Mouse (Mus musculus) small intestine, adult 2 months (tissue): ENCODE data around the gene Nanos2. TPM values are rescaled to one million over a fixed set of nuclear protein-coding genes. Genes with fewer than 3 reads are reported as not detected.

Source experiments
- H3K27ac ChIP-seq: fragments of 200-500 bp; 2 replicates; pipeline ENCODE4 v1.5.1; 2012; ENCODE audit warnings: low read depth, low read length, control low read depth, inconsistent platforms; ENCODE audit not compliant: insufficient read depth
- H3K27me3 ChIP-seq: fragments of 200-500 bp; 2 replicates; pipeline ENCODE4 v1.6.1; 2012; ENCODE audit warnings: mild to moderate bottlenecking, moderate library complexity, low read length, inconsistent platforms; ENCODE audit not compliant: control insufficient read depth, insufficient read depth
- H3K36me3 ChIP-seq: fragments of 200-500 bp; 2 replicates; pipeline ENCODE4 v1.6.1; 2012; ENCODE audit warnings: mild to moderate bottlenecking, low read length, control low read depth, inconsistent platforms; ENCODE audit not compliant: control insufficient read depth, insufficient read depth
- H3K4me1 ChIP-seq: fragments of 200-500 bp; 2 replicates; pipeline ENCODE4 v1.6.1; 2012; ENCODE audit warnings: low read length, inconsistent platforms, mixed read lengths; ENCODE audit not compliant: control insufficient read depth, insufficient read depth, insufficient read length
- H3K4me3 ChIP-seq: fragments of 200-500 bp; 2 replicates; pipeline ENCODE4 v1.5.1; 2012; ENCODE audit warnings: low read depth, mild to moderate bottlenecking, control low read depth, inconsistent platforms, low read length, moderate library complexity
- CTCF ChIP-seq: fragments of 200-500 bp; IDR thresholded peaks from 2 replicates; pipeline ENCODE4 v1.5.1; 2012; ENCODE audit warnings: low read depth, mild to moderate bottlenecking, control low read depth, inconsistent platforms, low read length, moderate library complexity, mixed read lengths; ENCODE audit not compliant: insufficient replicate concordance, insufficient read length; ENCODE audit errors: extremely low read depth
- POLR2A ChIP-seq: fragments of 200-500 bp; IDR thresholded peaks from 2 replicates; pipeline ENCODE4 v1.6.1; 2012; ENCODE audit warnings: low read depth, mild to moderate bottlenecking, control low read depth, inconsistent platforms, low read length, moderate library complexity
- WGBS: fragments of 180-500 bp; shearing (Covaris S2); methylation state at CpG from one replicate; pipeline ENCODE4 v1.1.7; 2018; 5-methylcytosine and 5-hydroxymethylcytosine counted together
- polyA plus RNA-seq: library from polyadenylated mRNA; depleted of rRNA; stranded (reverse); fragments of >200 nt; gene quantifications from 2 replicates; pipeline ENCODE4 v1.2.3, GENCODE M21; 2012

The Nanos2 gene
- polyA plus RNA-seq, 1 experiment: not detected

DNA sequence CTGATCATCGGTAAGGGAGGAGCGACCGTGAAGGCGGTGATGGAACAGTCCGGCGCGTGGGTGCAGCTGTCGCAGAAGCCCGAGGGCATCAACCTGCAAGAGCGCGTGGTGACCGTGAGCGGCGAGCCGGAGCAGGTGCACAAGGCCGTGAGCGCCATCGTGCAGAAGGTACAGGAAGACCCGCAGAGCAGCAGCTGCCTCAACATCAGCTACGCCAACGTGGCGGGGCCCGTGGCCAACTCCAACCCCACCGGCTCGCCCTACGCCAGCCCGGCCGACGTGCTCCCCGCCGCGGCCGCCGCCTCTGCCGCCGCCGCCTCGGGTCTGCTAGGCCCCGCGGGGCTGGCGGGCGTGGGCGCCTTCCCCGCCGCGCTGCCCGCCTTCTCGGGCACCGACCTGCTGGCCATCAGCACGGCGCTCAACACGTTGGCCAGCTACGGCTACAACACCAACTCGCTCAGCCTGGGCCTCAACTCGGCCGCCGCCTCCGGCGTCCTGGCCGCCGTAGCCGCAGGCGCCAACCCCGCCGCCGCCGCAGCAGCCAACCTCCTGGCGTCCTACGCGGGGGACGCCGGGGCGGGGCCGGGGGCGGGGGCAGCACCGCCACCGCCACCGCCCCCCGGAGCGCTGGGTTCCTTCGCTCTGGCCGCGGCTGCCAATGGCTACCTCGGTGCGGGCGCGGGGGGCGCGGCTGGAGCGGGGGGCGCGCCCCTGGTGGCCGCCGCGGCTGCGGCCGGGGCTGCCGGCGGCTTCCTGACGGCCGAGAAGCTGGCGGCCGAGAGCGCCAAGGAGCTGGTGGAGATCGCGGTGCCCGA lies 29.4 kb upstream of the Nanos2 start:
- 1% methylated on average over 104 of the region's 107 CpGs for WGBS
- H3K36me3 ChIP-seq: no peaks in the 10 kb centered on the region
- TF ChIP-seq POLR2A: no peak
- TF ChIP-seq CTCF: no peak
- no peak overlapping the region for H3K27ac ChIP-seq
- peak overlapping the region; percentile 67 for H3K4me3 ChIP-seq
- H3K27me3 ChIP-seq: peaks cover 32% of the 10 kb centered on the region
- H3K4me1 ChIP-seq: peaks cover 5% of the 10 kb centered on the region

DNA sequence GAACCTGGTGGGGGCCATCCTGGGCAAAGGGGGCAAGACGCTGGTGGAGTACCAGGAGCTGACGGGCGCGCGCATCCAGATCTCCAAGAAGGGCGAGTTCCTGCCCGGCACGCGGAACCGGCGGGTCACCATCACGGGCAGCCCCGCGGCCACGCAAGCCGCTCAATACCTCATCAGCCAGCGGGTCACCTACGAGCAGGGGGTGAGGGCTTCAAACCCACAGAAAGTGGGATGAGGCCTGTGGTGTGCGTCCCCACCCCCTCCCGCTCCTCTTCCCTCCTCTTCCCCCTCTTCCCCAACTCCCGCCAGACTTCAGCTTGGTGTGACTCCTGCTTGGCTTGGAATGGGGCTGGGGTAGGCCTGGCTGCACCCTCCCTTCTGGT lies 28.8 kb upstream of the Nanos2 start:
- Histone ChIP-seq H3K27me3 (peaks cover 38% of the 10 kb centered on the region), H3K4me1 (peaks cover 6% of the 10 kb centered on the region), H3K4me3 (peak overlapping the region; percentile 67), H3K27ac (no peak overlapping the region), H3K36me3 (no peaks in the 10 kb centered on the region)
- TF ChIP-seq CTCF: no peak
- TF ChIP-seq POLR2A: no peak
- 4% methylated on average over 21 of the region's 21 CpGs for WGBS

DNA sequence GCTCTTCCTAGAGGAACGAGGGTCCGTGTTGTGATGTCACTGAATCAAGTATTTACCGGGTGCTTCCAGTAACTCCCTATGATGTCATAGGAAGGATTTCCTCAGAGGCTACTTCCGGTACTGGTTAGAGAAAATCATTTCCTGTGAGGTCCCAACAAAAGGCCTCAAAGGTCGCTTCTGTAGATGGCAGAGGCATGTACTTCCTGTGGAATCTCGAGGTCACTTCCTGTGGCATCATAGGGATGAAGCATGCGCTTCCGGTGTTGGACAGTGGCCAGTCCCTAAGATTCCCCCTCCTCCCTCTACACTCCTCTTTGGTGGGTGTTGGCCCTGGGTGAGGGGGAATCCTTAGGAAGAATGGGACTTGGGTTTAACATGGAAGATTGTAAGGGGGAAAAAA lies 27.8 kb upstream of the Nanos2 start:
- peaks cover 6% of the 10 kb centered on the region for H3K4me1 ChIP-seq
- peaks cover 49% of the 10 kb centered on the region for H3K27me3 ChIP-seq
- no peak overlapping the region for H3K27ac ChIP-seq
- WGBS: 45% methylated on average over 8 of the region's 8 CpGs
- no peaks in the 10 kb centered on the region for H3K36me3 ChIP-seq
- no peak overlapping the region for H3K4me3 ChIP-seq
- TF ChIP-seq CTCF (no peak), POLR2A (no peak)

DNA sequence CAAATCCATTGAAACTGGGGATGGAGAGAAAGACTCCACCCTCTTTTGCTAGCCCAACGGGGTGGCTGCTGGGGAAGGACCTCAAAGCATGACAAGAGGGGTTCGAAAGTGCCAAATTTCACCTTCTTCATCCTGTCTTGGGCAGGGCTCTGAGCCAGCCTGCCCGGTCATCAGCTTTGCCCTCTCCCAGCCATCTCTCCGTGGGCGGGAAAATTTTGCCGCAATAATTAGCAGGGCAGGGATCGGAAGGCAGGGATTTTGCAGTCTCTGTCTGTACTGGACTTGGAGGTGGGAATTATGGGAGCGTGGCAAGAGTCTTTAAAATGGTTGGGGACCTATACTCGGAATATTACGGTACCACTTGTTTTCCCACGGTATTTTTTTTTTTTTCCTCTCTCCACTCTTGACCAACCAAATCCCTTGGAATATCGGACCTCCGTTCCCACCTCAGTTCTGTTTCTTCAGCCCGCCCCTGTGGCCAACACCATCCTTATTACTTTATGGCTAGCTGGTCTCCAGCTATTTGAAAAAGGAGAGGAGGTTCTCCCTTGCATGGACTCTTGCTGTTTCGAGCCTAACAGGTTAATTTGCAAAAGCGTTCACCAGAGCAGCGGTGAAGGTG lies 24.9 kb upstream of the Nanos2 start:
- TF ChIP-seq CTCF (no peak), POLR2A (no peak)
- WGBS: 3% methylated on average over 17 of the region's 17 CpGs
- Histone ChIP-seq H3K27me3 (peaks cover 59% of the 10 kb centered on the region), H3K4me3 (no peak overlapping the region), H3K4me1 (peaks cover 6% of the 10 kb centered on the region), H3K27ac (no peak overlapping the region), H3K36me3 (no peaks in the 10 kb centered on the region)

DNA sequence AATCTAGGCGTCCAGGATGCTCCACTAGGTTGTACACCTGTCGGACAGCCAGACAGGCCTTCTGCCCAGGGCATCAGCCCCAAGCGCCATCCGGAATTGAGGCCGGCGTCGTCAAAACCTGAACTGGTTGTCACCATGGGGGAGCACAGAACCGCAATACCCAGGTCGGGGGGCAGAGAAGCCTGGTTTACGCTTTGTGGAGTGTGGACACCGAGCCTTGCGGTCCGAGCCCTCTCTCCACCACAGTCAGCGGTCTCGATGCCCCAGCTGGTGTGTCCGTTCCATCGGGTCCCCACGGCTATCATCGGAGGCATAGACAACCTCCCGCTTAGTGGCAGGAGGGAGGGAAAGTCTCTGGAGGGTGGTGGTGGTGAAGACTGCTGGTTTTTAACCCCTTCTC lies 24.4 kb upstream of the Nanos2 start:
- Histone ChIP-seq H3K27me3 (peaks cover 56% of the 10 kb centered on the region), H3K4me3 (no peak overlapping the region), H3K36me3 (no peaks in the 10 kb centered on the region), H3K4me1 (peaks cover 4% of the 10 kb centered on the region), H3K27ac (no peak overlapping the region)
- TF ChIP-seq CTCF: no peak
- no peak for TF ChIP-seq POLR2A
- WGBS: 2% methylated on average over 20 of the region's 20 CpGs

DNA sequence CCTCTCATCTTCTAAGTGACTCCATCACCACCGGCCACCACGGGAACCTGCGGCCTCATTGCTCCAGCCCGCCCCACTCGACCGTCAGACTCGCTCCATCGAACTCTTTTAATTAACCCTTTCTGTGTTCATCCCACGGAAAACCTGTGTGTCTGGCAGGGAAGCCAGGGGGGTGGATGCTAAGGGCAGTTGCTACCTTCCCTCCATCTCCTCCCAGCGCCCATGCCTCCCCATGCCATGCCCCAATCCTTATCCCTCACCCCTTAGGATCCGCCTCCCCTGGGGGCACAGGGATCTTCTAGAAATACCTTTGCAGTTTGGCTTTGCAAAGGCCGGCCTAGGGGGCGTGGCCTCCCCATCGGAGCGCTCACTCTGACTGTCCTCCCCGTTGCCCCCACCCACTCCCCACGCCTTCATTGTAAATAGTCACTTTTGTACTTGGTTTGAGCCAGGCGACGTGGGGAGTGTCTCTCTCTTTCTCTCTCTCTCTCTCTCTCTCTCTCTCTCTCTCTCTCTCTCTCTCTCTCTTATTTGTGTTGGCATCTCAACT lies 23.8 kb upstream of the Nanos2 start:
- TF ChIP-seq POLR2A (no peak), CTCF (no peak)
- 5% methylated on average over 19 of the region's 19 CpGs for WGBS
- H3K27me3 ChIP-seq: peaks cover 51% of the 10 kb centered on the region

DNA sequence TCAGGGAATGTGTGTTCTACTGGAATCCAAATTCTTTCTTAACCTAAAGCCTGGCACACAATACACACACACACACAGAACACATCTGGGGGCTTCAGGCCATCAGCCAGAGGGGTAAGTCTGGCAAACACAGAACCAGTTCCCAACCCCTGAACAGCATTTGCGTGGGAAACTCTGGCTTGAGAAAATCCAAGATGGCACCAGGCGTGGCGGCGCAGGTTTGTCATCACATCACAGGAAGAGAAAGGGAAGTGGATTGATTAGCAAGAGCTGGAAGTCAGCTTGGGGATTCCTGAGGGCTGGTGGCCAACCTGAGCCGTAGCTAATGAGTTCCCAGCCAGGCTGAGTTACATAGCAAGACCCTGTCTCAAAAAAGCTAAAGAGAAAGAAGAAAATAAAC lies 21.9 kb upstream of the Nanos2 start:
- WGBS: 80% methylated on average over 5 of the region's 5 CpGs
- H3K4me3 ChIP-seq: no peak overlapping the region
- peaks cover 42% of the 10 kb centered on the region for H3K27me3 ChIP-seq
- no peak for TF ChIP-seq POLR2A
- no peak for TF ChIP-seq CTCF
- H3K27ac ChIP-seq: no peak overlapping the region
- peaks cover 2% of the 10 kb centered on the region; the same call in 1 of the 2 replicates for H3K4me1 ChIP-seq
- no peaks in the 10 kb centered on the region for H3K36me3 ChIP-seq

More for the DNA sequence above, 23.8 kb upstream of the Nanos2 start:
- no peaks in the 10 kb centered on the region for H3K36me3 ChIP-seq
- H3K4me3 ChIP-seq: no peak overlapping the region
- H3K27ac ChIP-seq: no peak overlapping the region
- H3K4me1 ChIP-seq: peaks cover 3% of the 10 kb centered on the region
